Mouse (Mus musculus) erythroblast, embryonic 14.5 days (primary cell): ENCODE results near the gene Kcne1.

ENCODE experiments used
- GATA1 ChIP-seq: IDR thresholded peaks from 2 replicates; pipeline ENCODE4 v1.6.1; 2012; ENCODE audit warnings: low read length, inconsistent platforms, mixed read lengths
- TAL1 ChIP-seq: IDR thresholded peaks from 3 replicates; pipeline ENCODE4 v1.6.1; 2012; ENCODE audit warnings: low read length, inconsistent platforms, mixed read lengths

DNA sequence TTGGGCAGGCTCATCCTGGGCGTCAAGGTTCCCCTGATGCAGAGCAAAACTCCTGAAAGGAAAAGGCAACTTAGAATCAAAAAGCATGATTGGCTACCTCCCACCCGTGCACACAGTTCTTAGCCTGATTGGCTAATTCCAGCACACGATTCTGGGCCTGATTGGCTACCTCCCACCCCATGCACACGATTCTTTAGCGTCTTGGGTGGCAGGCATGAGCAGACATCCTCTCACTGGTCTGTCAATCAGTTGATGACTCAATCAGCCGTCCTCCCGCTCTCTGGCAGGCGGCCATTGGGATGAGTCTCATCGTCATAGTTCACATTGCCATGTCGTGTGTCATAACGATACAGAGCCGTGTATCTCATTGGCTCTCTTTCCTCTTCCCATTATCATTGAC, 10.3 kb downstream of the Kcne1 start:
- TF ChIP-seq GATA1 (no peak), TAL1 (no peak)
